Mouse (Mus musculus): ENCODE results near the gene Pdf. TPM values are rescaled to one million over a fixed set of nuclear protein-coding genes. Genes with fewer than 3 reads are reported as not detected.

Gene Pdf
- polyA plus RNA-seq (2016; fragmentation: Nextera tagmentation; extraction: Ambion mirVana): 35.7 and 39.9 TPM in 2 replicates

GRCm38 (mm10) chr8:107048061-107048941 lies at the start of gene Pdf:
Gene Pdf (minus strand): TSS chr8:107048614.
- Histone ChIP-seq H3K36me3 (replicated peaks) (peaks cover 81% of the 10 kb centered on the region), H3K27ac (peak within 1 kb of the TSS; percentile 92)
- WGBS: under 1% methylated on average over 87 of the region's 87 CpGs

GRCm38 (mm10) chr8:107096366-107097036 lies 48.1 kb upstream of the Pdf start, which contains the start of gene Terf2:
Gene Terf2 (minus strand): TSS chr8:107096547.
- Histone ChIP-seq H3K9ac (peak within 1 kb of the TSS; percentile 89), H3K4me2 (peak within 1 kb of the TSS; percentile 62), H3K27me3 (no peaks in the 10 kb centered on the region), H3K4me1 (peaks cover 20% of the 10 kb centered on the region), H3K27ac (peak within 1 kb of the TSS; percentile 83), H3K9me3 (no peaks in the 10 kb centered on the region), H3K36me3 (replicated peaks) (peaks cover 22% of the 10 kb centered on the region), H3K4me3 (replicated peaks) (peak within 1 kb of the TSS; percentile 76)
- WGBS: 3% methylated on average over 39 of the region's 39 CpGs
- peak; percentile 97 for ATAC-seq (ENCODE audit: low FRiP score)

More at GRCm38 (mm10) chr8:107048061-107048941, at the start of gene Pdf:
- Histone ChIP-seq H3K27me3 (no peaks in the 10 kb centered on the region), H3K9me3 (no peaks in the 10 kb centered on the region), H3K4me1 (peaks cover 24% of the 10 kb centered on the region), H3K4me3 (replicated peaks) (peak within 1 kb of the TSS; percentile 89), H3K4me2 (peak within 1 kb of the TSS; percentile 92), H3K9ac (peak within 1 kb of the TSS; percentile 80)
- peak; percentile 85 for ATAC-seq (ENCODE audit: low FRiP score)

GRCm38 (mm10) chr8:107095717-107096365 lies 47.4 kb upstream of the Pdf start:
- H3K27me3 ChIP-seq: no peaks in the 10 kb centered on the region
- H3K9me3 ChIP-seq: no peaks in the 10 kb centered on the region
- H3K4me2 ChIP-seq: peak overlapping the region; percentile 62
- peak overlapping the region; percentile 76 for H3K4me3 ChIP-seq (replicated peaks)
- peak; percentile 84 for ATAC-seq (ENCODE audit: low FRiP score)
- peak overlapping the region; percentile 83 for H3K27ac ChIP-seq
- H3K36me3 ChIP-seq (replicated peaks): peaks cover 29% of the 10 kb centered on the region
- H3K9ac ChIP-seq: peak overlapping the region; percentile 89
- H3K4me1 ChIP-seq: peaks cover 20% of the 10 kb centered on the region
- WGBS: 2% methylated on average over 49 of the region's 53 CpGs

GRCm38 (mm10) chr8:107090531-107090930 lies 42.1 kb upstream of the Pdf start:
- Histone ChIP-seq H3K9ac (no peak overlapping the region), H3K4me1 (peaks cover 19% of the 10 kb centered on the region), H3K4me2 (no peak overlapping the region), H3K36me3 (replicated peaks) (peaks cover 74% of the 10 kb centered on the region), H3K9me3 (no peaks in the 10 kb centered on the region), H3K27ac (no peak overlapping the region), H3K27me3 (no peaks in the 10 kb centered on the region), H3K4me3 (replicated peaks) (no peak overlapping the region)
- WGBS: 98% methylated on average over 7 of the region's 7 CpGs
- ATAC-seq (ENCODE audit: low FRiP score): no peak

GRCm38 (mm10) chr8:107088526-107089063 lies 40.2 kb upstream of the Pdf start:
- H3K9ac ChIP-seq: no peak overlapping the region
- WGBS: 92% methylated on average over 5 of the region's 5 CpGs
- H3K4me2 ChIP-seq: no peak overlapping the region
- ATAC-seq (ENCODE audit: low FRiP score): no peak
- H3K4me1 ChIP-seq: no peaks in the 10 kb centered on the region
- no peaks in the 10 kb centered on the region for H3K27me3 ChIP-seq
- H3K9me3 ChIP-seq: no peaks in the 10 kb centered on the region
- H3K27ac ChIP-seq: no peak overlapping the region
- H3K4me3 ChIP-seq (replicated peaks): no peak overlapping the region
- peaks cover 81% of the 10 kb centered on the region for H3K36me3 ChIP-seq (replicated peaks)

- WGBS: 97% methylated on average over 5 of the region's 5 CpGs
- peaks cover 77% of the 10 kb centered on the region for H3K36me3 ChIP-seq (replicated peaks)
- no peak for ATAC-seq (ENCODE audit: low FRiP score)
- H3K27ac ChIP-seq: no peak overlapping the region
- no peak overlapping the region for H3K9ac ChIP-seq
- no peak overlapping the region for H3K4me2 ChIP-seq
- H3K4me1 ChIP-seq: no peaks in the 10 kb centered on the region
- no peaks in the 10 kb centered on the region for H3K9me3 ChIP-seq
- no peaks in the 10 kb centered on the region for H3K27me3 ChIP-seq
- no peak overlapping the region for H3K4me3 ChIP-seq (replicated peaks)
These were observed 37.6 kb upstream of the Pdf start for GRCm38 (mm10) chr8:107086018-107086417.

GRCm38 (mm10) chr8:107085358-107085757 lies 36.9 kb upstream of the Pdf start:
- no peak overlapping the region for H3K4me3 ChIP-seq (replicated peaks)
- no peak for ATAC-seq (ENCODE audit: low FRiP score)
- H3K27ac ChIP-seq: no peak overlapping the region
- no peaks in the 10 kb centered on the region for H3K4me1 ChIP-seq
- 94% methylated on average over 17 of the region's 17 CpGs for WGBS
- no peaks in the 10 kb centered on the region for H3K9me3 ChIP-seq
- no peak overlapping the region for H3K4me2 ChIP-seq
- H3K27me3 ChIP-seq: no peaks in the 10 kb centered on the region
- no peak overlapping the region for H3K9ac ChIP-seq
- H3K36me3 ChIP-seq (replicated peaks): peaks cover 79% of the 10 kb centered on the region

GRCm38 (mm10) chr8:107076239-107076888 lies 27.9 kb upstream of the Pdf start:
- H3K4me2 ChIP-seq: no peak overlapping the region
- H3K9me3 ChIP-seq: no peaks in the 10 kb centered on the region
- no peak overlapping the region for H3K27ac ChIP-seq
- no peaks in the 10 kb centered on the region for H3K4me1 ChIP-seq
- ATAC-seq (ENCODE audit: low FRiP score): no peak
- no peak overlapping the region for H3K9ac ChIP-seq
- H3K27me3 ChIP-seq: no peaks in the 10 kb centered on the region
- H3K36me3 ChIP-seq (replicated peaks): peaks cover 96% of the 10 kb centered on the region
- H3K4me3 ChIP-seq (replicated peaks): no peak overlapping the region
- 92% methylated on average over 7 of the region's 7 CpGs for WGBS

- Histone ChIP-seq H3K27ac (no peak overlapping the region), H3K9ac (no peak overlapping the region), H3K36me3 (replicated peaks) (peaks cover 85% of the 10 kb centered on the region), H3K27me3 (no peaks in the 10 kb centered on the region), H3K4me3 (replicated peaks) (no peak overlapping the region), H3K4me1 (no peaks in the 10 kb centered on the region), H3K4me2 (no peak overlapping the region), H3K9me3 (no peaks in the 10 kb centered on the region)
- 100% methylated on average over 1 of the region's 1 CpGs for WGBS
- ATAC-seq (ENCODE audit: low FRiP score): no peak
These were observed 25.7 kb upstream of the Pdf start for GRCm38 (mm10) chr8:107074128-107074527.

- Histone ChIP-seq H3K4me1 (no peaks in the 10 kb centered on the region), H3K36me3 (replicated peaks) (peaks cover 85% of the 10 kb centered on the region), H3K9ac (no peak overlapping the region), H3K27me3 (no peaks in the 10 kb centered on the region), H3K9me3 (no peaks in the 10 kb centered on the region), H3K4me2 (no peak overlapping the region), H3K27ac (no peak overlapping the region), H3K4me3 (replicated peaks) (no peak overlapping the region)
- no peak for ATAC-seq (ENCODE audit: low FRiP score)
- WGBS: 88% methylated on average over 4 of the region's 4 CpGs
These were observed 25.3 kb upstream of the Pdf start for GRCm38 (mm10) chr8:107073706-107074105.

GRCm38 (mm10) chr8:107065511-107066496 lies 17.4 kb upstream of the Pdf start, which contains the start of gene Tmed6:
Gene Tmed6 (minus strand): TSS chr8:107065644.
- no peaks in the 10 kb centered on the region for H3K9me3 ChIP-seq
- H3K4me1 ChIP-seq: no peaks in the 10 kb centered on the region
- H3K36me3 ChIP-seq (replicated peaks): peaks cover 15% of the 10 kb centered on the region
- no peak for ATAC-seq (ENCODE audit: low FRiP score)
- 69% methylated on average over 17 of the region's 17 CpGs for WGBS
- no peak within 1 kb of the TSS for H3K4me3 ChIP-seq (replicated peaks)
- H3K4me2 ChIP-seq: no peak within 1 kb of the TSS
- no peaks in the 10 kb centered on the region for H3K27me3 ChIP-seq
- H3K27ac ChIP-seq: no peak within 1 kb of the TSS
- H3K9ac ChIP-seq: no peak within 1 kb of the TSS

Data from forebrain, embryonic 12.5 days (tissue).